Mouse (Mus musculus) heart, embryonic 13.5 days (tissue): Measurements from ENCODE around the gene Cdk11b. TPM values are rescaled to one million over a fixed set of nuclear protein-coding genes. Genes with fewer than 3 reads are reported as not detected.
"Not testable (repeated sequence)": the region's sequence is repeated elsewhere in the genome, so short reads cannot be mapped to it uniquely, and the experiment has no call there.

Experiments used
- ATAC-seq: fragments of 200-750 bp; cut with Nextera tagmentation; 2 replicates; pipeline ENCODE4 v1.8.0; 2017; ENCODE audit warnings: moderate TSS enrichment; ENCODE audit not compliant: insufficient number of reproducible peaks, low FRiP score, low TSS enrichment; ENCODE audit errors: extremely low read depth
- H3K27ac ChIP-seq: fragments of 300-500 bp; sonication (generic); replicated peaks from 2 replicates; pipeline ENCODE4 v1.5.1; 2015; ENCODE audit warnings: moderate library complexity, mild to moderate bottlenecking, inconsistent platforms
- H3K27me3 ChIP-seq: fragments of 300-500 bp; sonication (generic); replicated peaks from 2 replicates; pipeline ENCODE4 v1.6.1; 2015; ENCODE audit warnings: mild to moderate bottlenecking, inconsistent platforms
- H3K36me3 ChIP-seq: fragments of 300-500 bp; sonication (generic); 2 replicates; pipeline ENCODE4 v1.6.1; 2015; ENCODE audit warnings: mild to moderate bottlenecking, inconsistent platforms
- H3K4me1 ChIP-seq: fragments of 300-500 bp; sonication (generic); 2 replicates; pipeline ENCODE4 v1.6.1; 2015; ENCODE audit warnings: inconsistent platforms
- H3K4me2 ChIP-seq: fragments of 300-500 bp; sonication (generic); 2 replicates; pipeline ENCODE4 v1.6.1; 2015; ENCODE audit warnings: inconsistent platforms, mild to moderate bottlenecking, moderate library complexity
- H3K4me3 ChIP-seq: fragments of 300-500 bp; sonication (generic); 2 replicates; pipeline ENCODE4 v1.5.1; 2015; ENCODE audit warnings: moderate library complexity, mild to moderate bottlenecking, inconsistent platforms
- H3K9ac ChIP-seq: fragments of 300-500 bp; sonication (generic); 2 replicates; pipeline ENCODE4 v1.6.1; 2015; ENCODE audit warnings: inconsistent platforms, mild to moderate bottlenecking, moderate library complexity
- H3K9me3 ChIP-seq: fragments of 300-500 bp; sonication (generic); 2 replicates; pipeline ENCODE4 v1.6.1; 2016; ENCODE audit warnings: inconsistent platforms
- WGBS: fragments of 180-500 bp; shearing (Covaris S2); methylation state at CpG from one replicate; pipeline ENCODE4 v1.1.7; 2015; ENCODE audit warnings: mixed read lengths; 5-methylcytosine and 5-hydroxymethylcytosine counted together
- polyA plus RNA-seq: library from polyadenylated mRNA; unstranded; fragments of >200 nt; fragmentation: Nextera tagmentation; extraction: Ambion mirVana; gene quantifications from 2 replicates; pipeline ENCODE4 v1.2.1, GENCODE M21; 2015

Cdk11b gene
- polyA plus RNA-seq, 1 experiment from 2014 or later = 39.6 TPM

- no peak overlapping the region for H3K4me3 ChIP-seq
- H3K36me3 ChIP-seq = peaks cover 81% of the 10 kb centered on the region
- H3K27ac ChIP-seq = no peak overlapping the region
- WGBS = 83% methylated on average over 3 of the region's 3 CpGs
- H3K4me1 ChIP-seq = no peaks in the 10 kb centered on the region
- no peaks in the 10 kb centered on the region for H3K9me3 ChIP-seq
- no peaks in the 10 kb centered on the region for H3K27me3 ChIP-seq
- no peak overlapping the region for H3K9ac ChIP-seq
- no peak for ATAC-seq
- no peak overlapping the region for H3K4me2 ChIP-seq
Observed at GRCm38 (mm10) chr4:155611860-155612259, 12.8 kb upstream of the Cdk11b start.

- Histone ChIP-seq H3K27ac (no peak overlapping the region), H3K4me3 (no peak overlapping the region), H3K4me2 (no peak overlapping the region), H3K4me1 (no peaks in the 10 kb centered on the region), H3K36me3 (peaks cover 87% of the 10 kb centered on the region), H3K9ac (no peak overlapping the region), H3K27me3 (no peaks in the 10 kb centered on the region), H3K9me3 (no peaks in the 10 kb centered on the region)
- 93% methylated on average over 3 of the region's 3 CpGs for WGBS
- no peak for ATAC-seq
Observed at GRCm38 (mm10) chr4:155613264-155613663, 11.4 kb upstream of the Cdk11b start.

- WGBS = 85% methylated on average over 5 of the region's 5 CpGs
- H3K9ac ChIP-seq = no peak overlapping the region
- H3K27ac ChIP-seq = no peak overlapping the region
- no peak overlapping the region for H3K4me3 ChIP-seq
- peaks cover 84% of the 10 kb centered on the region for H3K36me3 ChIP-seq
- no peaks in the 10 kb centered on the region for H3K9me3 ChIP-seq
- H3K4me1 ChIP-seq = peaks cover under 1% of the 10 kb centered on the region
- ATAC-seq = no peak
- no peak overlapping the region for H3K4me2 ChIP-seq
- H3K27me3 ChIP-seq = no peaks in the 10 kb centered on the region
Observed at GRCm38 (mm10) chr4:155618321-155618720, 6.3 kb upstream of the Cdk11b start.

- H3K27ac ChIP-seq = no peak overlapping the region
- H3K9ac ChIP-seq = no peak overlapping the region
- no peak overlapping the region for H3K4me3 ChIP-seq
- peaks cover 3% of the 10 kb centered on the region for H3K4me1 ChIP-seq
- no peaks in the 10 kb centered on the region for H3K27me3 ChIP-seq
- H3K9me3 ChIP-seq = no peaks in the 10 kb centered on the region
- peaks cover 87% of the 10 kb centered on the region for H3K36me3 ChIP-seq
- H3K4me2 ChIP-seq = no peak overlapping the region
- ATAC-seq = no peak
- 80% methylated on average over 6 of the region's 6 CpGs for WGBS
Observed at GRCm38 (mm10) chr4:155630267-155630666, 5.6 kb downstream of the Cdk11b start.

GRCm38 (mm10) chr4:155635766-155636499, 11.3 kb downstream of the Cdk11b start:
- Histone ChIP-seq H3K9ac (no peak overlapping the region), H3K4me1 (no peaks in the 10 kb centered on the region), H3K36me3 (peaks cover 95% of the 10 kb centered on the region), H3K4me2 (no peak overlapping the region), H3K9me3 (no peaks in the 10 kb centered on the region), H3K4me3 (no peak overlapping the region), H3K27me3 (no peaks in the 10 kb centered on the region), H3K27ac (no peak overlapping the region)
- no peak for ATAC-seq

GRCm38 (mm10) chr4:155643531-155643930, 18.9 kb downstream of the Cdk11b start:
- no peaks in the 10 kb centered on the region for H3K27me3 ChIP-seq
- H3K4me1 ChIP-seq = no peaks in the 10 kb centered on the region
- no peak overlapping the region for H3K4me3 ChIP-seq
- peaks cover 93% of the 10 kb centered on the region for H3K36me3 ChIP-seq
- no peak overlapping the region for H3K9ac ChIP-seq
- no peaks in the 10 kb centered on the region for H3K9me3 ChIP-seq
- 90% methylated on average over 1 of the region's 1 CpGs for WGBS
- H3K27ac ChIP-seq = no peak overlapping the region
- no peak for ATAC-seq
- no peak overlapping the region for H3K4me2 ChIP-seq

- 95% methylated on average over 2 of the region's 2 CpGs for whole genome bisulfite sequencing
Observed at GRCm38 (mm10) chr4:155645308-155645707, 20.7 kb downstream of the Cdk11b start, which contains the start of gene Gm10563. Gene Gm10563, minus strand, starts transcription at chr4:155645408.

GRCm38 (mm10) chr4:155645721-155646120, 21.1 kb downstream of the Cdk11b start:
- WGBS = 74% methylated on average over 5 of the region's 5 CpGs
- H3K9ac ChIP-seq = no peak overlapping the region
- ATAC-seq = no peak

More at GRCm38 (mm10) chr4:155645308-155645707, 20.7 kb downstream of the Cdk11b start, which contains the start of gene Gm10563:
- H3K36me3 ChIP-seq = peaks cover 95% of the 10 kb centered on the region
- not testable (repeated sequence) for H3K9me3 ChIP-seq, H3K4me2 ChIP-seq, H3K27ac ChIP-seq, ATAC-seq, H3K9ac ChIP-seq, H3K27me3 ChIP-seq, H3K4me3 ChIP-seq, H3K4me1 ChIP-seq

GRCm38 (mm10) chr4:155649355-155649754, 24.7 kb downstream of the Cdk11b start:
- no peak overlapping the region for H3K4me2 ChIP-seq
- peaks cover 24% of the 10 kb centered on the region for H3K27me3 ChIP-seq
- no peaks in the 10 kb centered on the region for H3K9me3 ChIP-seq
- ATAC-seq = no peak
- H3K27ac ChIP-seq = no peak overlapping the region
- H3K4me1 ChIP-seq = peaks cover 39% of the 10 kb centered on the region
- WGBS = 91% methylated on average over 11 of the region's 11 CpGs
- peaks cover 65% of the 10 kb centered on the region for H3K36me3 ChIP-seq
- no peak overlapping the region for H3K9ac ChIP-seq
- no peak overlapping the region for H3K4me3 ChIP-seq

More at GRCm38 (mm10) chr4:155645721-155646120, 21.1 kb downstream of the Cdk11b start:
- no peak overlapping the region for H3K4me2 ChIP-seq
- peaks cover 95% of the 10 kb centered on the region for H3K36me3 ChIP-seq
- H3K4me1 ChIP-seq = peaks cover 2% of the 10 kb centered on the region
- no peak overlapping the region for H3K4me3 ChIP-seq
- no peaks in the 10 kb centered on the region for H3K9me3 ChIP-seq
- H3K27me3 ChIP-seq = no peaks in the 10 kb centered on the region
- no peak overlapping the region for H3K27ac ChIP-seq

- Histone ChIP-seq H3K36me3 (peaks cover 58% of the 10 kb centered on the region), H3K27ac (peak overlapping the region; percentile 88), H3K4me1 (peaks cover 50% of the 10 kb centered on the region), H3K4me3 (peak overlapping the region; percentile 58), H3K9ac (peak overlapping the region; percentile 81), H3K4me2 (peak overlapping the region; percentile 80), H3K9me3 (no peaks in the 10 kb centered on the region), H3K27me3 (peaks cover 47% of the 10 kb centered on the region)
- 38% methylated on average over 15 of the region's 15 CpGs for WGBS
- ATAC-seq = peak; percentile 35; the same call in 1 of the 2 replicates
Observed at GRCm38 (mm10) chr4:155651553-155652269, 27.1 kb downstream of the Cdk11b start.

GRCm38 (mm10) chr4:155652283-155653085, 27.8 kb downstream of the Cdk11b start:
- Histone ChIP-seq H3K4me3 (peak overlapping the region; percentile 58), H3K27ac (peak overlapping the region; percentile 88), H3K36me3 (peaks cover 58% of the 10 kb centered on the region), H3K9me3 (no peaks in the 10 kb centered on the region), H3K27me3 (peaks cover 50% of the 10 kb centered on the region), H3K4me2 (peak overlapping the region; percentile 80), H3K9ac (peak overlapping the region; percentile 81), H3K4me1 (peaks cover 50% of the 10 kb centered on the region)
- no peak for ATAC-seq
- 21% methylated on average over 36 of the region's 36 CpGs for WGBS
